Mouse (Mus musculus) lung, postnatal 0 days (tissue): ENCODE data around the gene Rbfox2. TPM values are rescaled to one million over a fixed set of nuclear protein-coding genes. Genes with fewer than 3 reads are reported as not detected.

Experiments used
- ATAC-seq: fragments of 200-750 bp; cut with Nextera tagmentation; 2 replicates; pipeline ENCODE4 v1.8.0; 2017; ENCODE audit warnings: moderate library complexity
- DNase-seq: peaks from one replicate; pipeline ENCODE4 v3.0.0-alpha.2; 2016; ENCODE audit warnings: low spot score
- H3K27ac ChIP-seq: fragments of 300-500 bp; sonication (generic); 2 replicates; pipeline ENCODE4 v1.5.1; 2014; ENCODE audit warnings: antibody characterized with exemption, mild to moderate bottlenecking, low read length, mixed read lengths
- H3K27me3 ChIP-seq: fragments of 300-500 bp; sonication (generic); replicated peaks from 2 replicates; pipeline ENCODE4 v1.6.1; 2014; ENCODE audit warnings: low read length, mixed read lengths; ENCODE audit not compliant: insufficient read depth
- H3K36me3 ChIP-seq: fragments of 300-500 bp; sonication (generic); 2 replicates; pipeline ENCODE4 v1.6.1; 2014; ENCODE audit warnings: low read length, mixed read lengths; ENCODE audit not compliant: insufficient read depth
- H3K4me1 ChIP-seq: fragments of 300-500 bp; sonication (generic); 2 replicates; pipeline ENCODE4 v1.6.1; 2014; ENCODE audit warnings: antibody characterized with exemption, low read depth, low read length, mixed read lengths; ENCODE audit not compliant: insufficient read depth
- H3K4me2 ChIP-seq: fragments of 300-500 bp; sonication (generic); replicated peaks from 2 replicates; pipeline ENCODE4 v1.6.1; 2014; ENCODE audit warnings: low read depth, mild to moderate bottlenecking, low read length, moderate library complexity, mixed read lengths
- H3K4me3 ChIP-seq: fragments of 300-500 bp; sonication (generic); 2 replicates; pipeline ENCODE4 v1.5.1; 2014; ENCODE audit warnings: low read depth, low read length
- H3K9ac ChIP-seq: fragments of 300-500 bp; sonication (generic); replicated peaks from 2 replicates; pipeline ENCODE4 v1.6.1; 2014; ENCODE audit warnings: low read depth, mild to moderate bottlenecking
- H3K9me3 ChIP-seq: fragments of 300-500 bp; sonication (generic); 2 replicates; pipeline ENCODE4 v1.6.1; 2016; ENCODE audit warnings: low read length, mixed read lengths
- CTCF ChIP-seq: IDR thresholded peaks from 2 replicates; pipeline ENCODE4 v1.5.1; 2016; ENCODE audit warnings: antibody characterized with exemption, mild to moderate bottlenecking
- EP300 ChIP-seq: IDR thresholded peaks from 2 replicates; pipeline ENCODE4 v1.6.1; 2016; ENCODE audit warnings: antibody characterized with exemption, mild to moderate bottlenecking, control low read depth
- WGBS: fragments of 180-500 bp; shearing (Covaris S2); extraction: QIAGEN DNeasy Blood & Tissue Kit; methylation state at CpG from one replicate; pipeline ENCODE4 v1.1.7; 2014; 5-methylcytosine and 5-hydroxymethylcytosine counted together
- polyA plus RNA-seq: library from polyadenylated mRNA; unstranded; fragments of >200 nt; fragmentation: Nextera tagmentation; extraction: Ambion mirVana; gene quantifications from 2 replicates; pipeline ENCODE4 v1.2.1, GENCODE M21; 2015

Gene Rbfox2
- polyA plus RNA-seq, 1 experiment from 2014 or later = 17.4 TPM

GRCm38 (mm10) chr15:77220833-77221232 lies 86.0 kb downstream of the Rbfox2 start:
- TF ChIP-seq CTCF (no peak), EP300 (no peak)

GRCm38 (mm10) chr15:77220137-77220536 lies 86.7 kb downstream of the Rbfox2 start:
- Histone ChIP-seq H3K9ac (no peak overlapping the region), H3K4me1 (peaks cover 12% of the 10 kb centered on the region; the same call in 1 of the 2 replicates), H3K4me3 (no peak overlapping the region), H3K4me2 (no peak overlapping the region), H3K9me3 (no peaks in the 10 kb centered on the region), H3K36me3 (no peaks in the 10 kb centered on the region), H3K27me3 (no peaks in the 10 kb centered on the region), H3K27ac (no peak overlapping the region)
- ATAC-seq = peak; percentile 86
- TF ChIP-seq EP300 (0 out of 2 replicates have a peak, but pooled peaks have one; percentile 13), CTCF (peak; percentile 73)
- peak; percentile 90 for DNase-seq

More at GRCm38 (mm10) chr15:77220833-77221232, 86.0 kb downstream of the Rbfox2 start:
- Histone ChIP-seq H3K36me3 (no peaks in the 10 kb centered on the region), H3K4me2 (no peak overlapping the region), H3K4me1 (peaks cover 5% of the 10 kb centered on the region; the same call in 1 of the 2 replicates), H3K9ac (no peak overlapping the region), H3K9me3 (no peaks in the 10 kb centered on the region), H3K27me3 (no peaks in the 10 kb centered on the region), H3K27ac (no peak overlapping the region), H3K4me3 (no peak overlapping the region)
- WGBS = 74% methylated on average over 4 of the region's 4 CpGs
- no peak for ATAC-seq
- no peak for DNase-seq

- H3K4me1 ChIP-seq = peaks cover 12% of the 10 kb centered on the region; the same call in 1 of the 2 replicates
- H3K27ac ChIP-seq = no peak overlapping the region
- TF ChIP-seq CTCF (no peak), EP300 (no peak)
- H3K4me3 ChIP-seq = no peak overlapping the region
- no peaks in the 10 kb centered on the region for H3K36me3 ChIP-seq
- H3K9ac ChIP-seq = no peak overlapping the region
- H3K9me3 ChIP-seq = no peaks in the 10 kb centered on the region
- 70% methylated on average over 1 of the region's 1 CpGs for whole genome bisulfite sequencing
- DNase-seq (no peak), ATAC-seq (no peak)
- H3K4me2 ChIP-seq = no peak overlapping the region
- H3K27me3 ChIP-seq = no peaks in the 10 kb centered on the region
Observed at GRCm38 (mm10) chr15:77219571-77219970, 87.2 kb downstream of the Rbfox2 start.

- Histone ChIP-seq H3K9ac (no peak overlapping the region), H3K36me3 (no peaks in the 10 kb centered on the region), H3K9me3 (no peaks in the 10 kb centered on the region), H3K4me3 (no peak overlapping the region), H3K27me3 (no peaks in the 10 kb centered on the region), H3K4me2 (no peak overlapping the region), H3K4me1 (peaks cover 14% of the 10 kb centered on the region; the same call in 1 of the 2 replicates), H3K27ac (no peak overlapping the region)
- ATAC-seq (no peak), DNase-seq (no peak)
- WGBS = 93% methylated on average over 3 of the region's 3 CpGs
- TF ChIP-seq CTCF (no peak), EP300 (no peak)
Observed at GRCm38 (mm10) chr15:77218007-77218406, 88.8 kb downstream of the Rbfox2 start.

GRCm38 (mm10) chr15:77217523-77217922 lies 89.3 kb downstream of the Rbfox2 start:
- Histone ChIP-seq H3K9ac (no peak overlapping the region), H3K4me1 (peaks cover 14% of the 10 kb centered on the region; the same call in 1 of the 2 replicates), H3K27ac (no peak overlapping the region), H3K27me3 (no peaks in the 10 kb centered on the region), H3K36me3 (no peaks in the 10 kb centered on the region), H3K9me3 (no peaks in the 10 kb centered on the region), H3K4me2 (no peak overlapping the region), H3K4me3 (no peak overlapping the region)
- no peak for ATAC-seq
- TF ChIP-seq CTCF = no peak
- TF ChIP-seq EP300 = no peak
- no peak for DNase-seq
- 44% methylated on average over 1 of the region's 1 CpGs for WGBS

- no peak overlapping the region for H3K9ac ChIP-seq
- WGBS = 48% methylated on average over 6 of the region's 6 CpGs
- no peak overlapping the region for H3K4me3 ChIP-seq
- no peaks in the 10 kb centered on the region for H3K36me3 ChIP-seq
- TF ChIP-seq EP300 = no peak
- TF ChIP-seq CTCF = no peak
- no peak overlapping the region for H3K4me2 ChIP-seq
- H3K27me3 ChIP-seq = no peaks in the 10 kb centered on the region
- H3K4me1 ChIP-seq = peaks cover 14% of the 10 kb centered on the region; the same call in 1 of the 2 replicates
- ATAC-seq (no peak), DNase-seq (no peak)
- no peaks in the 10 kb centered on the region for H3K9me3 ChIP-seq
- no peak overlapping the region for H3K27ac ChIP-seq
Observed at GRCm38 (mm10) chr15:77216704-77217103, 90.1 kb downstream of the Rbfox2 start.
